Mouse (Mus musculus): Measurements from ENCODE around the gene Dnah17.

Dnah17 gene

GRCm38 (mm10) chr11:117972656-117973558 is 157.5 kb downstream of the Dnah17 start:
- DNase-seq (ENCODE audit: low spot score in 2 of 2): no peak

All from spleen, postnatal 36 days (tissue).